Mouse (Mus musculus) kidney, postnatal 36 days (tissue): ENCODE results near the gene Negr1.

Experiments
- DNase-seq, 2 experiments: peaks; one replicate each; pipeline ENCODE4 v3.0.0; 2021 to 2022; ENCODE audit warnings: mixed read lengths in 2 of 2

Negr1 gene

DNA sequence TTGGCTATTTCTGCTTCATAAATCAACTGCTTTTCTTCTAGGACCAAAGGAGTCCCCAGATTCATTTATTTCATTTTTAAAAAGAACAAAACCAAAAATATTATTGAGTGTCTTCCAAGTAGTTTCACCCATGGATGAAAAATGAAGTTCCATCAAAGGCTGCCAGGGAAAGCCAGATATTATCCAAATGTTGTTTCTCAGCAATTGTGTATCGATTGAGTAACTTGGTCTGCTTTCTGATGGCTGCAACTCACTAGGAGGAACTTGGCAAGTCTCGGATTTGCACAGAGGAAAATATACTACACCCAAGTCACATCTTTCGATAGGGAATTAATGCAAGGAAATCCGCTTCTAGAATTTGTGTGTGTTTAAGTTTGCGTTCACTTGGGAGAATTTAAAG, 363.5 kb downstream of the Negr1 start:
- no peak for DNase-seq

DNA sequence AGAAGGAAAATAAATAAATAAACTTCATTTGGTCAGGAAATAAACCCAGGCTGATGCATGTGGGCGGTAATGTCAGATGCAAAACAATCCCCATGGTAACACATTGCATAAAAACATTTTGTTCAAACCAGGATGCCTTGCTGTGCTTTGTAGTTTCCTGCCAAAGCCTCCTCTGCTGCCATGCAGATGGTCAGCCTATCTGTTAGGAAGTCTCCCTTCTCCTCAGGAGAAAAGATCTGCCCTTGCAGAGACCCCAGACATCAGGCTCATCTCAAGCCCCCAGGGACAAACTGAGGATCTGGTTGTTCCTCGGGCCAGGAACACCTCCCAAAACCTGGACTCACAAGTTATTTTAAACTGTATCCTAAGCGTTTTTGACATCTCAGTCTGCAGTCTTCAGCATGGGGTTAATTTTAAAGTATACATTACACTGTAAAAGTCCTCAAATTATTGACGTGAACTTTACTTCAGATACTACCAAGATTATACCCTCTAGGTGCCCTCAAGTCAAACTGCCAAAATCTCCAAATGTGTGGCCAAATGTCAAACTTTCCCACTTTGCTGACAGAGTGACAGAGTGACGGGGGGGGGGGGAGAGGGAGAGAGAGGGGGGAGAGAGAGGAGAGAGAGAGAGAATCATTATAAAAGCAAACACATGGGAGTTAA, 366.9 kb downstream of the Negr1 start:
- DNase-seq = no peak

DNA sequence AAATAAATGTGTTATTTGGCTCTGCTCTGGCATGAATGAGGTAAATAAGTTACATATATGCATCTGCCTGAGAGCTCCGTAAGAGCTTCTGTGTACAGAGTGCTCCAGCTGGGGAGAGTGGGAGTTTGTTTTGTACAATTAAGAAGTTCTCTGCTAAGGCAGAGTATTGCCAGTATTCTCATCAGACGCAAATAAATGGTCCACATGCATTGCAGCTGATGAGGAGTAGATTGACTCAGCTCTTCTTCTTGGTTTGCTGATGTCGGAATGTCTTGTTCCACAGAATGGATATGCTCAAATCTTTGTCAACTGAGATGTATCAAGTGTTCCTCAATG, 367.4 kb downstream of the Negr1 start:
- no peak for DNase-seq

DNA sequence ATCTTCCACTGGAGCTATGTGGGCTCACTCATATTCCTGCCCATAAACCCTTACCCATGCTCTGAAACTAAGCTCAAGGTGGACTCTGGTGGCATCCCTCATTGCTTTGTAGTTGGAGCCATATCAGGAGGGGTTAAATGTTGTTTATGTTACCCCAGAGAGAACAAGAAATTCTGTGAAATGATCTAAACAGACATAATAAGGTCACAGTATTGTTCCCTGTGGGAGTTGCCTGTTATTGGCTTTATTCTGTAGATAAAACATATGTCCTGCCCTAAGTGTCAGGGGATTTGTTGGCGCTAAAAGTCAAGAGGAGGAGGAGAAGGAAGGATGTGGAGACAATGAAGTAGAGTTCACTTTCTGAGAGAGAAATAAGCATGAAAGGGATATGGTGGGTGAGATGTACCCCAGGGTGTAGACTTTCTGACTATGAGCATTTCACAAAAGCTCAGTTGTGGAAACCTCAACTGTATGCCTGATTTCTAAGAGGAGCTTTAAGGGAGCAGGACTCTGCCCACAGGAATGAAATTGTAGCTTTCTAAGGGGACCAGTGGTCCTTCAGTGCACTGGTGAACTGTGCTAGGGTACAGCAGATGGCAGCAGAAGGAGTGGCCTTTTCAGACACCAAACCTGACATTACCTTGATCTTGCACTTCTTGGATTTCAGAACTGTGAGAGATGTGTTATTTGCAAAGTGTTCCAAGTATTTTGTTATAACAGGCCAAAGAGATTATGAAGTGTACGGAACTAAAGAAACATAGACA, 368.3 kb downstream of the Negr1 start:
- no peak for DNase-seq

DNA sequence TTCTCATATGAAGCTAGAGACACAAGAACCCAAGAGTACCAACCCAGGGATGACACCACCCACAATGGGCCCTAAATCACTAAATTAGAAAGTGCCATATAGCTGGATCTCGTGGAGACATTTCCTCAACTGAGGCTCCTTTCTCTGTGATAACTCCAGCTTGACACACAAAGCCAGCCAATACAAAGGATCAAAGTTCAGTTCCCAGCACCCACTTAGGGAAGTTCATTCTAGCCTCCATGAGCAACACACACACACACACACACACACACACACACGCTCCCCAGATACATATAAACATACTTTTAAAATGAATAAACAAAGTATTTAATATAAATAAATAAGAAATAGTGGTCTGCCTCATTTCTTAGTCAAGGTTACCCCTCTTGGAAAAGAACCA, 369.4 kb downstream of the Negr1 start:
- DNase-seq = no peak

DNA sequence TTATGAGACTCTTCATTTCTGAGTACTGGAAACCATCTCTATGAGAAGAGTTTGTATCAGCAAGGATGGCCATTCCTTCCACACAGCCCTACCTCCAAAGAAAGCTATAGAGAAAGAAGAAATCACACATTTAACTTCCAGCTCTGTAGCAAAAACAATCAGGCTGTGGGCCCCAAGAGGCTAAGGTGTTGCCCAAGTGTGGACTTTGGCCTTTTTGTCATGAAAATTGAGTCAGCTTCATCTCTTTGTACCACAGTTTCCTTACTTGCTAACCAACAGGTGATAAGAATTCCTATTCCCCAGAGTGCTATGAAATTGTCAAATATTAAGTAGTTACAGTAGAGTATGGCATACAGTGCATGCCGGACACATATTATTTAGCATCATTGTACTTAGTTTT, 369.9 kb downstream of the Negr1 start:
- no peak for DNase-seq

DNA sequence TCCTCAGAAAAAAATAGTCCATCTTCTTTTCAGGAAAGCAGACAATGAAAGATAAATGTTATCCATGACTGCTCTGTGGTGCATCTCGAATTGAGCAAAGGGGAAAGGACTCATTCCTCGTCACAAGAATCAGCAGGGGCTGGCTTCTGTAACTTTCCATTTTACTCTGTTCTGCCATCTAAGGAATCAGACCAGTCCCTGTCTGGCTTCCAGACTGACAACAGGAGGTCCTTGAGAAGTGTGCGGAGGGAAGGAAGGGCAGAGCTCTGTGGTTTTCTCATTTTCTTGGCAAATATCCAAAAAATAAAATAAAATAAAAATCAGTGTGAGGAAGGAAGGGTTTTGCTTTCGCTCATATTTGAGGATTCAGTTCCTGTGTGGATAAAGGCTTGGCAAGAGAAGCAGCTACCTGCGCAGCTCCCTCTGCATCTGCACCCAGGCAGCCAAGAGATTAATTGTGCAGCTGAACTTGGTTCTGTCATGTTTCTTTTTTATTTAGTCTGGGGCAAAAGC, 373.2 kb downstream of the Negr1 start:
- DNase-seq = peak in 1 of 2 experiments; percentile 7

DNA sequence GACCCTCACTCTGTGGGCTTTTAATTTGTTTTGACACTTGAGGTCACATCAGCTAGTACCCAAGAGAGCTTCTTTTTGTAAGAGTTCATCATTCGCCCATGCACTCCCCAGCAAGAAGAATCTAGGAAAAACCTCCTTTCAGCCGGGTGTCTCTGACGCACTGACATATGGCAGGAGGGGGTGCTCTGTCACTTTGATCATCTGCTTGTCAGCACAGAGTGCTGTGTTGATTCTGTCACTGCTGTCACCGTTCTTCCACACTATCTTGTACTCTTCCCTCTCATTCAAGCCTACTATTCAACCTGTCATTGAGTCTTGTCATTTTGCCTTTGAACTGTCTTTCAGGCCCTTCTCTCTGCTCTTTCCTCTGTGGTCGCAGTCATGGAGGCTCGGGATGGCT, 385.8 kb downstream of the Negr1 start:
- no peak for DNase-seq

DNA sequence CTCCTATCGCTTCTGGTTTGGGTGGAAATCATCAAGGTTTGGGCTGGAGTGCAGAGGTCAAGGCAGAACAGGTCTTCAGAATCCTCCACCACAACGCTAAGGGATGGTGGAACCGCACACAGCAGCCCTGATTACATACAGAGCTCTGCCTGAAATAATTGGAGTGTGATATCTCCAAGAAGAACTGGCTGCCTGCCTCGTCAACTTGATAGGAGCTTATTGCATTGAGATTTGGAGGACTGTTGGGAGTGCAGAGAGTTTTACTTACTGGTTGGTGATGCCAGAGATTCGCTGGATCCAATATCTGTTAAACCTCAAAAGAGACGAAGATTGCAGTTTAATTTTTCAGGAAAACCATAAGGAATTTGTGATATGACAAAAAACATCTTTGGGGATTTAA, 391.4 kb downstream of the Negr1 start:
- DNase-seq = no peak

DNA sequence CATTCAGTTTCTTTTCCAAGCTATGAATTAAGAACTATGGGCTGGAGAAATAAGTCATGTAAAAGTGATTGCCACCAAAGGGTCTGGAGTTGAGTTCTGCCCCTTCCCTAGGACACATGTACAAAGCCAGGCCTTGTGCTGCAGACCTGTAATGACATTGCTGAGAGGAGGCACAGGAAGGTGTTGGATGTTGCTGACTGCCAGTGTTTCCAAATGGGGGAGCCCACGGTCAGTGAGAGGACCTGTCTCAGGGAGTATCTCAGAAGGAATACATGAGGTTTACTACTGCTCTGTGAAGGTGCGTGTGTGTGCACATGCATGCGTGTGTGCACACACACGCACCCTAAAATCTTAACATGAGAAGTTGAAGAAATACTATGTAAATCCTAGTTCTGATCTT, 393.5 kb downstream of the Negr1 start:
- no peak for DNase-seq

DNA sequence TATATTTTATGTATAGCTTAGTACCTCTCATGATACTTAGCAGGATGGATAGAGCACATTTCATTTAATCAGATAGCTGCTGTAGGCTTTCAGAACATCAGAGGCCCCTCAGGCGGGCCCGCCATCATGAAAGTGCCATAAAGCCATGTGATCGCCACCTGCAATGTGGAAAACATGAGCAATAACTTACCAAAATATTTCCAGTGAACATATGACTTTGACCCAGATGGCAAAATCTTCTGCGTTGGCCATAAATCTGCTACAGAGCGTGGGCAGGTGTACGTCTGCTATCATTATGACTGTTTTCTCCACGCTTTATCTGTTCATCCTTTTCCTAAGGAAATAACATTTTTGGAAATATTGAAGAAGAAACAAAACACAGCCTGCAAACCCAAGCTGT, 397.0 kb downstream of the Negr1 start:
- no peak for DNase-seq

DNA sequence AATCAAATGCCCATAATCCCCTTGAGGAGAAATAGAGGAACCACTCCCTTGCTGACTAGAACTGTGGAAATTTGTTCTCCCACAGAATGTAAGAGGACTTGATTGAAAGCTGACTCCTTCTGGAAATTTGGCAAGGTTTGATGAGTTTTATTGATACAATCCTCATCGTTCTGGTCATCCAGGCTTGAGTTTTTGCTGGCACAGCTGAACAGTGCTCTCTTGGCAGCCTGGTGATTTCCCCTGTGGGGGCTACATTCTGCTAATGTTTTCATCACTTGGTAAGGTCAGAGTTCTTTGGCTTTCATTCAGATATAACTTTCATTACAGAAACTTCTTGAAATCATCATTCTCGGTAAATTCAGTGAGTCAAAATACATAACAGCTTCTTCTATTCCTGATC, 407.2 kb downstream of the Negr1 start:
- DNase-seq = no peak

DNA sequence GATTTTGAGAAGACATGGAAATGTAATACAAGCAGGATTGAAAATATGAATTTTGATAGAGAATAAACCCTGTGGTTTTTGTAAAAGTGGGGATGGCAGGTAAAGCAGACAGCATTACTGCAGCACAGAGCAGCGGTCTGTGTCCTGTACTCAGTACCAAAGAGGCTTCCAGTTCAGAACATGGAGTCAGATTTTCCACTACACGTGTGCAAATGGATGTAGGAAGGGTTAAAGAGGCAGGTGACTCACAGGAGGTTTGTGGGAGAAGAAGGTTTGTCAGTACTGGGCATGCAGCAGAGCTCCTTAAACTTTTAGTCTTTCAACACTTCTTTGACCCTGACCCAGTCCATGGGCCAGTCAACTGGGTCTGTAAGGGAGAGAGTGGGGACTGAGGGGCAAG, 409.5 kb downstream of the Negr1 start:
- DNase-seq = no peak

DNA sequence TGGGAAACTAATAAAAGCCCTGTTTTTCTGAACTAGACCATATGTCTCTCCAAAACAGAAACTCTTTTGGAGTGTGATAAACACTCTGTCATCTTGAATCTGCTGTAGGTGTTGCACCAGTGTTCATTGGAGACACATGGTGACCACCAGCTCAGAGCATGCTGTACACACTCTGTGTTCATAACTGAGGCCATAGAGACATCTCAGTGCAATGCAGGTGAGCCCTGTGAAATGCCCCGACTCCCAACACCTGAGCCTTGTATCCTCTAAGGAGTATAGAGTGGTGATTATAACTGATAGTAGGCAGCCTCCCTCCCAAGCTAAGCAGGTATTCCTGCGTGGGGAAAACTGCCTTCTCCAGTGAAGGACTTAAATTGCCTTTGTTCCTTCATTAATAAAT, 415.2 kb downstream of the Negr1 start:
- DNase-seq = no peak

DNA sequence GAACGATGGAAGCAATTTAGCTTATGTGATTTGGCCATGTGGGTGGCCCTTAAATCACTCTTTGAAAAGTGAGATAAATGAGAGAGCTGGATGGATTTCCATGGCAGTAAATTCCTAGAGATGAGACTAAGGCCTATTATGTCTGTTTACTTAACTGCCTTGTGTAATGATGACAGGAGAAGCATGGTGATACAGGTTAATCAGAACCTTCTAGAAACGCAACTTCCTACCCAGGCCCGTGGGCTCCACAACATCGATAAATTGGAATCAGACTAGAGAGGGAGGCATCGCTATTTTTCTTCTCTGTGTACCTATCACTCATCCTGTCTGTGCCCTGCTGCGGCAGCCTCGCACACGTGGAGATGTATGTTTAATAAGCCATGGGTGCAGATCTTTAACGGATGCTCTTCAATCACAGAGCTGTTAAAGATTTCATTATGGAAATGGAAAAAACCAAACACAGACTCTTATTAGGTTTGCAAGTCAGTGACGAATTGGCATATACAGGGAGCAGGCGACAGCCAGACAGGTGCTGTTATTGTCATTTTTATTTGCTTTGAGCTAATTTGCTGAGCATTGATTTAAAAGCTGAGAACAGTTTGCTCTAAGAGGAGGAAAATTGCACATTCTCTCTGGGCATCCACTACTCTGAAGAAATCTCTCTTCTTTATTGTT, 418.6 kb downstream of the Negr1 start:
- DNase-seq = no peak

DNA sequence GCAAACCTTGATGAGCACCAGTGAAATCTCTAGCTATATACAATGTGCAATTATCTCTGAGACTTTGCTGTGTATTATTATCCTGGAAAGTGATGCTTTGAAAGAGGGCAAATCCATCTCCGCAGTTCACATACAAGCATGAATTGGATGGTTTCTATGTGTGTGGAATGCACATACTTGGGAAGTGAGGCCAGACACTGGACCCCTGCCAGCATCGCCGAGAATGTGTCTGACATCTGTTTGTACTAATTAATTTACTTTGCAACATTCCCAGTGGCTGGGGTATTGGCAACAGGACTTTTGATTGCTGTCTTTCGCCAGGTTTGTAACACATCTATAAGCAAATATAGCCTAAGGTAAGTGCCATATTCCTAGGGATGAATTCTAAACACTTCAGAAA, 420.5 kb downstream of the Negr1 start:
- peak; percentile 9 to 33 for DNase-seq

DNA sequence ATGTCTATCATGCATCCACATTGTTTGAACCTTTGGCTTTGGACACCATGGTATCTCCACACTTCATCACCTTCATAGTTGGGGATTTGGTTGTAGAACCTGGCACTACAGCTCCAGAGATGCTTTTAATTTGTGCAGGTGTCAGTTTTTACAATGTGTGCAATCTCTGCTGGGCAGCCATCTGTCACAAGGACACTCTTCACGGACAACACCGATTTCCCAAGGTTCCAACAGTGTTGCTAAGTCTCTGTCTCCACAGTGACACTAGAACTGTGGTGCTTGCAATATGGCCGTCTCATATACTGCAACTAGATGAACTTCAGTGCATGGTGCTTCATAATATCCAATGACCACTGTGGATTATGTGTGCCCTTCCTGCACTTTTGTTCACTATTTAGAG, 425.5 kb downstream of the Negr1 start:
- DNase-seq = no peak

DNA sequence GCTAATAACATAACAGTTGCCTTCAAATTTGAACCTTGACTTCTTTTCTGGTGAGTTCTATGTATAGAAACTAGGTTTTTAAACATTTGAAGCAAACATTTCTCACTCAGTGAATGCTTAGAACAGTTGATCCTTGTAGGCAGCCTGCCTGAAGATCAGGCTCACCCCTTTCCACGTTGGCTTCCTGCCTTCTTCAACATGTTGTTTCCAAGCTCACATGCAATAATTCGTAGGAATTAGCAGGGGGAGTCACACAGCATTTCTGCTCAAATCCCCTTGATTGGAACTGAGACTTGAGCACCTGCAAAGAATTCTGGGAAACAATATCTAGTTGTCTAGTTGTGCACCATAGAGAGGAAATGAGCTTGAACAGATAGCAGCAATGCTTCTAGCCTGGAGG, 430.6 kb downstream of the Negr1 start:
- DNase-seq = no peak

DNA sequence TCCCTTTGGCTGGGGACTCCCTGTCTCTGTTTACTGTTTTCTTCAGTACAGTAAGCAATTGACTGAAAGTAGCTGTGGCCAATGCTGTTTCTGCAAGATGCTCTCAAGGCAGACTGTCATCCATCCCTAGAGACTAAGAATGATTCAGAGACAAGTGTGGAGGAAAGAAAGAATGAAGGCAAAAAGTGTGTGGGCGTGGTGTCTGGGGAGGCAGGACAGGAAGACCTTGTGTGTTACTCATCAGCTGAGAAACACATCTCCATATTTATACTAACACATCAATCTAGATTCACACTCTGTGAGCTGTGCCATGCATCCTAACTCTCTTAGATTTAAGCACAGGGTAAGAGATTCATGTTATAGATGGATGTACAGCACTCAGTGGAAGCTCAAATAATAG, 431.2 kb downstream of the Negr1 start:
- DNase-seq = no peak

DNA sequence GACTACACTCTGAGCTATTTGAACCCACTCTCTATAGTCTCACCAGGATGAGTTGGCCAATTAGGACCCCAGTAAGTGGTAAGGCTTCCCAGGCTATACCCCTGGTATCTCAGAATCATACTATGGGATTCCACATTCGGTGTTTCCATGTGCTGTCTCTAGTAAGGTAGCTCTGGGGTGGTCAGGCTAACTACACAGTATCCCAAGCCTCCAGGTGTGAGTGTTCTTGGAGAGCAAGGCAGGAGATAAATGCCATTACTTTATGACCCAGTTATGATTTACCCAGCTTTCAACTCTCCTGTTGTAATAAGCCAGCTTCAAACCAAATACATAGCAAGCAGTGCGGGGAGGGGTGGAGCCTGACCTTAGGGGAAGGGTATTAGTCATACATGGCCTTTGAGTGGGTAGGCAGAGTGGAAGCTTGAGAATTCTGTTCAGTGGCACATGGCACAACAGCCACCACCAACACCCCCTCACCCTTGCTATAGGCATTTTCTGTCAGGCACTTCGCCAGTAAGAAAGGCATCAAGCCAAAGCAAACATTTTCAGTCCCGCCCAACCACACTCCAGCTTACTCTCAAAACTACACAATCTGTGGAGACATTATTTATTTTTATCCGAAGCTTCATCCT, 437.7 kb downstream of the Negr1 start:
- no peak for DNase-seq

DNA sequence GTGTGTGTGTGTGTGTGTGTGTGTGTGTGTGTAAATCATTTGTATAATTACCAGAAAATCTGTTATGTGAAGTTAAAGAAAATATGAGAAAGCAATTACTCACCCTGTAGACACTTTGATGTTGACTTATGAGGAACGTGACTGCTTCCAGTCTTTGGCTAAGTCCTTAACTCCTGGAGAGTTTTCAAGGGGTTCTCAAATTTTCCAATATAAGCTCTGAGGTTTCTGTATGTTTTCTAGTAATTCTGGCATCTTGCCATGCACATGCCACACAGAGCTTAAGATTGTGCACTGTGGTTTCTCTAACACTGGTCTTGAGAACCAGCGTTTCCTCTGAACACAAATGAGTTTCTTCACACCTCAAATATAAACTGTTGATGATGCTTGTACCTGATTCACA, 460.0 kb downstream of the Negr1 start:
- DNase-seq = no peak

DNA sequence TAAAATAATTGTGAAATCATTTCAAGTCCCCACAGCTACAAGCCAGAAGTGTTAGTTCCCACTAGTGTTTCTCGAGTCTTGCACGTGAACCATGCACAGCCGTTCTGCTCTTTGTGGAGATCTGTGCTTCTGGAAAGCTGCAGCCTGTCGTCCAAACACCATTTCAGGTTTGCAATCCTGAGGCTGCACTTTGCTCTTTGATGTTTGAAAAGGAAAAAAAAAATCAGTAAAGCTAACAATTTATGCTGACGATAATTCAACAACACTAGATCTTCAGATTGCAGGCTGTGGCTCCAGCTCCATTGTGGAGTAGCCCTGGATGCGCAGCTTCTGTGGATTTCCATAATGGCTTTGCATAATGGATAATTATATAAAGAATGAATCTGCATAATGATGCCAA, 463.0 kb downstream of the Negr1 start:
- DNase-seq = peak in 1 of 2 experiments; percentile 6

DNA sequence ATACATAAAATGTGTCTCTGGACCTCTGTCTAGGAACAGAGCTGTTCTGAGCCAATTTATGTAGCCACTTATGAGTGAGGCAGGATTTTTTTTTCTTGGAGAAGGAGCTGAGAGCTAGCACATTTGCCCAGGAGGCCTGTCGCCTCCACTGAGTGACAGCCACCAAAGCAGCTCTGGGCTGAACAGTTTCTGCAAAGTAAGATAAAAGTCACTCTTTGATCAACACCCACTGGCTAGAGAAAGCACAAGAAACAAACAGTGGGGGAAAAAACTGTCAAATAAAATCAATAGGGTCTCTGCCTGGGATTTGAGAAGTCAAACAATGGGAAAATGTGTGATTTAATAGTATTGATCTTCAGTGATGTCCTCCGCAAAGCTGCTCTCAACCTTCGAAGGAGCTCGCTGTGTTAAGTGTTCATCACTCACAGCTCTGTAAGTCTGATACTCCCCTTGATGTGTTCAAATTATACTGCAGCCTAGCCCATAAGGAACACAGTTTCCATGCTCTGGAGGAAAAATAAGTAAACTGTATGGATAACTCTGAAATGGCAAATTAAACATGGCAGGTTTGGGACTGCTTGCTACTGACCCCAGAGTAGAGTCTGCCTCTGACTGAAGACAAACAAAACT, 470.0 kb downstream of the Negr1 start:
- DNase-seq = no peak
